In the genomic region with DNA sequence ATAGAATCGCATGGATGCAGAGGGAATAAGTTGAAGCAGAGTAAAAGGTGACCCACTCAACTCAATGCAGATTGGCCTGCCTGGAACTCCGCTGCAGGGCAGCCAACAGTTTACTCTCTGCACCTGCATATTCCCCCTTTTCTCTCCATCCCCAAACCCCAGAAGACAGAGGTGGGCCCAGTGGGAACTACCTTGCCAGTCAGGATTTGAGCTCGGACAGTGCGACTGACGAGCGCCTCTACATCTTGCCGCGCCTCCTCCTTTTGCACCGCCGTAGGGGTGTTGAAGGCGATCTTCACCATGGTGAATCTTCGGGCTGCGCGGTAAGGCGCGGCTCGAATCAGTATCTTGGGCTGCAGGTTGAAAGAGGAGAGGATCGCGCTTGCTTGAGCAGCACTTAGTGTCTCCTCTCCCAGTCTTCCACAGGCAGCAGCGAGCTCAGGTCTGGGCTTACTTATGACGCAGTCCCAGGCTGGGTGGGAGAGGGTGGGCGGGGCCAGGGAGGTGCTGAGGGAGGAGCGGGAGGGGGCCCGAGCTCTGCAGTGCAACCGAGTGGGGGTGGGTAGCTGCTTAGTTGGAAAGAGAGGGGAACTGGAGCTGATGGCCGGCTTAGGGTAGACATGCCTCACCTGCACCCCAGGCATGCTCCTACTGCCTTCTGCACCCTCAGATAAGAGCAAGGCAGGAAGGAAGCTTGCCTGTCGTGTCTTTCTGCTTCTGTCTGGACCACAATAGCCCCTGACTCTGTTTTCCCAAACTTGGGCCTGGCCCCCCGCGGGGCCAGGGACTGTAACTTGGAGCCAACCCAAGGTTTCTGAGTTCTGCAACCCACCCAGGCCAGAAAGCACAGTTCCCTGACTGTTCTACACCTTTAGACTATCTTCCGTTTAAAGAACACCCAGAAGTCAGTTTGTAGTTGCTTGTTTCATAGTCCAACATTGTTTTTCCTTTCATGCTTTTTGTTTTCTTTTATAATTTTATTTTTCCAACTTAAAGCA, we compare ENCODE assay signal across 8 mouse cellular contexts. TPM values are rescaled to one million over a fixed set of nuclear protein-coding genes. Genes with fewer than 3 reads are reported as not detected.
DNase-seq lines count a peak whose midpoint lies in the region; ATAC-seq and TF ChIP-seq lines count a peak whose summit lies in the region.

A gene (minus strand): TSS at position 462 of the 998 bp plus-strand sequence.

- no peaks in the 10 kb centered on the region for H3K36me3 ChIP-seq in ES-E14 (ENCODE audit: control insufficient read depth, insufficient read depth, low read length, poor library complexity, severe bottlenecking)
- H3K36me3 ChIP-seq in forebrain, embryonic 15.5 days: no peaks in the 10 kb centered on the region

- DNase-seq in ES-E14 (ENCODE audit: low read depth, low spot score): peak; percentile 40
- DNase-seq in adrenal gland, adult 2 months: peak; percentile 15
- peak; percentile 16 to 23 for DNase-seq in heart, postnatal 14 days
- DNase-seq in layer of hippocampus, postnatal 25 days (ENCODE audit: extremely low spot score in 1 of 2, low spot score in 1 of 2): peak; percentile 4 to 6
- DNase-seq in lung, postnatal 14 days: peak; percentile 4
- peak; percentile 25 for DNase-seq in ovary, postnatal 36 days (ENCODE audit: low spot score)
- peak; percentile 27 to 59 for DNase-seq in urinary bladder, postnatal 4 days (ENCODE audit: low spot score in 2 of 2)

- intact Hi-C loops in heart, postnatal 14 days (cut with DNase I): no loop called here

- peak within 1 kb of the TSS; percentile 66 for H3K4me2 ChIP-seq in forebrain, embryonic 15.5 days (replicated peaks)

- H3K9ac ChIP-seq in ES-E14 (ENCODE audit: insufficient read depth, low read depth, low read length, poor library complexity, severe bottlenecking): 0 out of 2 replicates have a peak within 1 kb of the TSS, but pooled peaks have one; percentile 54
- peak within 1 kb of the TSS; percentile 49 for H3K9ac ChIP-seq in forebrain, embryonic 15.5 days (replicated peaks)

- H3K4me3 ChIP-seq in ES-E14 (ENCODE audit: insufficient read depth in 1 of 2, low read depth in 1 of 2, low read length in 2 of 2, poor library complexity in 1 of 2, severe bottlenecking in 1 of 2): peak within 1 kb of the TSS; percentile 62 to 67
- peak within 1 kb of the TSS; percentile 53 for H3K4me3 ChIP-seq in forebrain, embryonic 15.5 days

- 22% methylated on average over 29 of the region's 30 CpGs for WGBS in forebrain, embryonic 15.5 days

- peak; percentile 98 for ATAC-seq in forebrain, embryonic 15.5 days (replicated peaks)

- H3K27ac ChIP-seq in ES-E14 (ENCODE audit: insufficient read depth, low read depth, low read length, poor library complexity, severe bottlenecking): no peak within 1 kb of the TSS
- no peak within 1 kb of the TSS for H3K27ac ChIP-seq in forebrain, embryonic 15.5 days (replicated peaks)

- no peaks in the 10 kb centered on the region for H3K27me3 ChIP-seq in forebrain, embryonic 15.5 days

- no peaks in the 10 kb centered on the region for H3K4me1 ChIP-seq in ES-E14 (ENCODE audit: control insufficient read depth in 2 of 2, insufficient read depth in 2 of 2, low read length in 2 of 2, poor library complexity in 1 of 2)
- H3K4me1 ChIP-seq in forebrain, embryonic 15.5 days: 0 out of 2 replicates have a peak, but pooled peaks cover 3% of the 10 kb centered on the region

- in situ Hi-C loops in ES-E14 (cut with MboI; ENCODE audit: low sequenced_read_pairs in 2 of 2, unreplicated experiment in 2 of 2): no loop called here

- H3K9me3 ChIP-seq in ES-E14 (ENCODE audit: control insufficient read depth, insufficient read depth, low read depth, low read length): no peaks in the 10 kb centered on the region
- H3K9me3 ChIP-seq in forebrain, embryonic 15.5 days: no peaks in the 10 kb centered on the region

TF ChIP-seq in ES-E14, 5 proteins besides CTCF, POLR2A, EP300 and RAD21:
- TF ChIP-seq CHD2 (IDR thresholded peaks at IDR 0.05; ENCODE audit: low read depth, low read length): no peak
- no peak for TF ChIP-seq MAFK (IDR thresholded peaks at IDR 0.05; ENCODE audit: insufficient read depth, low read depth, low read length)
- TF ChIP-seq ZNF384 (IDR thresholded peaks at IDR 0.05; ENCODE audit: low read depth, low read length): no peak
- no peak for TF ChIP-seq HCFC1 (IDR thresholded peaks at IDR 0.05; ENCODE audit: borderline replicate concordance, insufficient read depth, low read length)
- TF ChIP-seq ZC3H11A (IDR thresholded peaks at IDR 0.05; ENCODE audit: borderline replicate concordance, low read depth, low read length): no peak

RNA-seq across cellular contexts. Expression of the gene that starts here (rescaled TPM):
- total RNA-seq in ES-E14 (2012; rRNA removed): 22.5 and 30.7 TPM in 2 replicates
- total RNA-seq in adrenal gland, adult 2 months (2021): 1 to 10 TPM; 3.1 to 7.5 TPM
- 1.9 and 3.1 TPM in 2 replicates for polyA plus RNA-seq in adrenal gland, adult 2 months (2012; rRNA removed)
- 112 and 116 TPM in 2 replicates for polyA plus RNA-seq in forebrain, embryonic 15.5 days (2015; fragmentation: Nextera tagmentation; extraction: Ambion mirVana)
- 10 to 100 TPM; 45.9 to 56.2 TPM for total RNA-seq in heart, postnatal 14 days (2021)
- 10 to 100 TPM; 41.4 to 45.7 TPM for total RNA-seq in layer of hippocampus, postnatal 25 days (2021)

Comparison
In these comparisons a context has a peak if more than half of its experiments do, and no peak if none do; other contexts are left out.
1. RNA of the gene that starts here (polyA plus RNA-seq): 112 to 116 TPM in forebrain, embryonic 15.5 days; 1.9 to 3.1 TPM in adrenal gland, adult 2 months; every median in the first group is over 10 times any median in the second.
2. Peak in every context shown above with its lines, with median percentiles within 50 percentile points of each other: DNase-seq.